Mouse (Mus musculus) megakaryocyte, embryonic 14.5 days (primary cell): ENCODE results near the gene Slc4a1.

Source experiments
- FLI1 ChIP-seq: IDR thresholded peaks from 2 replicates; pipeline ENCODE4 v1.6.1; 2012; ENCODE audit warnings: low read length, inconsistent platforms, mixed read lengths
- GATA1 ChIP-seq: IDR thresholded peaks from 3 replicates; pipeline ENCODE4 v1.6.1; 2012; ENCODE audit warnings: mixed read lengths, low read length, inconsistent platforms, borderline replicate concordance

DNA sequence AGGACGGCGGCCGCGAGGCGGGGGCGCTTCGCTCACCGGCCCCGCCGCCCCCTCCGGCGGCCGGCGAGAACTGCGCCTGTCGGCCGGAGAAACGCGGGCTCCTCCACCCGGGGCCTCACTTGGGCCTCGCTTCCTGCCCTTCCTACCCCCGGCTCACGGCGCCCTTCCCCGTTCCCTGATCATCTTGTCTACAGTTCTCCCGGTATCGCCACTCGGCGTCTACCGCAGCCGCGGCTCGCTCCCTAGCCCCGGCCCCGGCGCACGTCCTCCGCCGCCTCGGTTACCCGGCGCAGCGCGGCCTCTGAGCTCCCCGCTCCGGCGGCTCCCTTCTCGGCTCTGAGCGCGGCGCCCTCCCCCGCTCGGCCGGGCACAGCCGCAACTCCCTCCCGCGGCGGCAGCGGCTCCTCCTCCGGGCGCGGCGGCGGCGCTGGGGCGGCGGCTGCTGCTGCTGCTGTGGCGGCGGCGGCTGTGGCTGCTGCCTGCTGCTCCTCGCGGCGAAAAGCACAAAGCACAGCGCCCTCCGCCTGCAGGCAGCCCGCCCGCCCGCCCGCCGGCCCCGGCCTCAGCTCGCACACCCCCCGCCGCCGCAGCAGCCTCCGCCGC, 48.6 kb downstream of the Slc4a1 start:
- no peak for TF ChIP-seq GATA1
- TF ChIP-seq FLI1 = no peak
